Mouse (Mus musculus): ENCODE results near the gene Btnl2.
A peak's percentile ranks its signal among the peaks of the same experiment; 100 is the strongest.

Gene Btnl2

DNA sequence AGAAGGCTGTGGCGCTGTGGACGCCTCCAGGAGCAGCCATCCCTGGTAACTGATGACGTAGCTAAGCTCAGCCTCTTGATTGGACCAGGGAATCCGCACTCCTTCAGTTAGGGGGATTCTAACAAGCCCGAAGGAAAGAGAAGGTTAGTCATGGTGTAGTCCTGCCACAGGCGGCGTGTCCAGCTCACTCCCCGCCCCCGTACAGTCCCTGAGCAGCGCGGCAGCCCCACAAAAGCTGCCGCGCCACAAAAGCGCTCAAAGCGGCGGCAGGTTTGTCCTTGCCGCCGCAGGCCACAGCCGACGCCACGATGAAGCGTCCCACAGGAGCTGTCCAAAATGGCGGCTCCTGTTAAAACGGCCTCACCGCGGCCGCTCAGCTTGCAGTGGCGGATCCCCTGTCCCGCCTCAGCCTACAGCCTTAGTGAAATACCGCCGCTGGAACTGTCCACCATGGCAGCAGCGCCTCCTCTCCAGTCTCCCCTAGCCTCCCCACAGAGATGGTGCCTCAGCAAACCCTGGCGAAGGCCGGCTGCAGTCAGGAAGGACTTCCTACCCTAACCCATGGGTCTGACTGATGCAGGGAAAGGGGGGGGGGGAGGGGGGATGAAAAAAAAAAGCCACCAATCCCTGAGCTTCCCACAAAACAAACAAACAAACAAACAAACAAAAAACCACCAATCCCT is 44.2 kb downstream of the Btnl2 start, which contains the start of gene BC051142:
BC051142 (plus strand) TSS at position 110 of the 683 bp plus-strand sequence.
- peak; percentile 88 for DNase-seq (ENCODE audit: low spot score)

DNA sequence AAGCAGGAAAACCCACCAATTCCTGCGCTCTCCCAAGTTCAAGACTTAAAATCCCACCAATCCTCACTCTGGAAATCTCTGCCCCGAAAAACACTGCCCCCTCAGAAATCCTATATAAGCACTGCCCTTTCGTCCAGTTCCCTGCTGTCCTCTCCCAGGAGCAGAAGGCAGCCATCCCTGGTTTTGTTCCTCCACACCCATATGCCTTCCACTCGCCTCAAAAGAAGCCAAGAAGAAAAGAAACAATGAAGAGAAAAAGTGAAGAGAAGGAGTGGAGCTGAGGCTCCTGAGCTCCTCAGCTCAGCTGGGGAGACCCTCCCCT is 44.7 kb downstream of the Btnl2 start:
- DNase-seq (ENCODE audit: low spot score): no peak

- peak; percentile 84 for DNase-seq (ENCODE audit: low spot score)
These were observed 56.5 kb downstream of the Btnl2 start for GRCm38 (mm10) chr17:34411117-34411516.
